Mouse (Mus musculus): ENCODE results near the gene Cdkal1.

GRCm38 (mm10) chr13:29273693-29274221, 581.7 kb downstream of the Cdkal1 start:
- TF ChIP-seq CTCF (IDR thresholded peaks at IDR 0.05; ENCODE audit: low read depth) = no peak
- no peak for TF ChIP-seq EP300 (IDR thresholded peaks at IDR 0.05; ENCODE audit: low read depth)

Data from liver, embryonic 14.5 days (tissue).